Mouse (Mus musculus): Measurements from ENCODE around the gene AU040320. TPM values are rescaled to one million over a fixed set of nuclear protein-coding genes. Genes with fewer than 3 reads are reported as not detected.

AU040320 gene
- total RNA-seq, 4 experiments from 2014 or later = 49.5 to 65.4 (median 54.9) TPM

DNA sequence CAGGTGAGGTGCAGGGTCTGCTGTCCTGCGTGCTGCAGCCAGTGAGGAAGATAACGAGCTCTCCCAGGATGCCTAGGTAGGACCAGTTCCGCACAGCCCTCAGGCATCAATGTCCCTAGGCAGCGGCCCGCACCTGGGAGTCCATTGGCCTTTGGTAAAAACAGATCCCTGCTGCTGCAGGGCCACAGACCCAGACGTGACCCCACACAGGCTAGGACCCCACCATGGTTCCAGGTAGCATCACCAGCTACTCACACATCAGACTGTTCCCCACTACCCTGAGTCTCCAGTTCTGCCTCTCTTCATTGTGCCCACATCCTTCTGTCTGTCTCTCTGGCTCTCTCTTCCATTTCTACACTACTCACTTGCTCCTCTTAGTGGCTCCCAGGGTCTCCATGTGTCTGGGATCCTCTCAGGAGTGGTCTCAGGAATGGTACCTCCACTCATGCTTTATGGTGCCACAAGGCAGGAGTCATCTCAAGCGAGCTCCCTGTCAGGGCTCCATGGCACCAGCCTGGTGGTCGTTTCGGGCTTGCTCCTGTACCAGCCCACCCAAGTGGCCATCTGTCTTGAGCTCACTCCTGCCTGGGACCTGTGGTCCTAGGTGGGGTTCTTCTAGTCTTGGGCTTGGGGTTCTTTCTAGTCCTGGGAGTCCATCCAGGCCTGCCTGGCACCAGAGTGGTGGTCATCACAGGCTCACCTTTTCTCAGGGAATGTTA, 107.1 kb downstream of the AU040320 start:
- DNase-seq = no peak

- no peak for DNase-seq
Measured at GRCm38 (mm10) chr4:126861514-126862266, 108.3 kb downstream of the AU040320 start.

GRCm38 (mm10) chr4:126868699-126869098, 115.4 kb downstream of the AU040320 start:
- DNase-seq = no peak

GRCm38 (mm10) chr4:126872717-126873116, 119.4 kb downstream of the AU040320 start:
- no peak for DNase-seq

DNA sequence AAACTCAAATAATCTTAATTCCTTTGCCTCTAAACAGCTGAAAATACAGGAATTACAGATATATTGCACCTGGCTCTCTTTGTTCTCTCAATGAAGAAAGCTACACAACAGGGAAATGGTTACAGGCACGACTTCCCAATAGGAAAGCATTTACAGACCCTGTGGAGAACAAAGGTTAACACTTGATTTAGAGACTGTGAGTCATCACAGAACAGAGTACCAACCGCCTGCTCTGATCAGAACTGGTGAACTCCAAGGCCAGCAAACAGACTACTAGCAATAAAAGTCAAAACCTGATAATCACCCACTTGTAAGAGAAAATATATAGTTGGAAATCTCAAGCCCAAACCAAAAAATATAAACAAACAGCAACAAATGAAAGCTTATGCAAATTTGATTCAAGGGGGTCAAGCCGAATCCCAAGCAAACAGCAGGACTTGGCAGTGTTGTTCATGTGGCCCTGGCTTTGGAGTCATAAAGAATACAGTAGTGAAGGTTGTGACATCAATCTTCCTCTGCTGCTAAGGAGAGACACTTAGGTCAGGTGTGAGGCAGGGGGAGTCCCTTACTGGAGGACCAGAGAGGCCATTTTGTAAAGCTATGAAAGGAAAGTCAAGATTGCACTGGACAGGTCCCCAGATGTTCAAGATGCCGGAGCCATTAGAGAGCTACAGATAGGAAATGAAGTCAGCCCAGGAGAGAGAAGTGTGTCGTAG, 126.4 kb downstream of the AU040320 start:
- DNase-seq = no peak

- no peak for DNase-seq
Measured at GRCm38 (mm10) chr4:126883602-126884001, 130.3 kb downstream of the AU040320 start.

GRCm38 (mm10) chr4:126885953-126886352, 132.6 kb downstream of the AU040320 start:
- no peak for DNase-seq

DNA sequence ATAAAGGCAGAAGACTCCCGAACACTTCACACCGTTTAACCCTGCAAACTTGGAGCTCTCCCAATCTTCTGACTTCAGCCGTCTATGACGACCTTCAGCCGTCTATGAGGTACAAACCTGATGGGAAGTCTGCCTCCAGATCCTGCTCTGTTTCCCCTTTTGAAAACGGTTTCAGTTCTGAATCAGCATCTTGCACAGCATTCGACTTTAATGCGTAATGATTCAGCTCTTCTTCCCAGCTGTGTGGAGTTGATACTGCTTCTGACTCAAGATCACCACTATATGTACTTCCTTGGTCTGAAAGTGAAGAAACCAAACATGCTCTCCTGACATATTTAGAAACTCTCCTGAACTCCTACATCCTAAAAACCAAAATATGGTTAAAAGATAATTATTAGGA, 136.5 kb downstream of the AU040320 start:
- no peak for DNase-seq

Other genes starting within 250 kb of the AU040320 start
- gene Ago4, start 220.1 kb upstream of the AU040320 start, total RNA-seq (2022) = 1 to 10 TPM; 4.9 to 9.2 (median 7.6) TPM
- gene Clspn, start 196.6 kb upstream of the AU040320 start, total RNA-seq (2022) = 1 to 10 TPM in 3 of 4 experiments, under 1 TPM in 1; 0.44 to 1.8 (median 1.0) TPM
- 10 to 100 TPM; 17.6 to 23.7 (median 20.0) TPM for gene 5730409E04Rik, start 143.7 kb upstream of the AU040320 start, total RNA-seq (2022)
- gene Psmb2, start 75.9 kb upstream of the AU040320 start, total RNA-seq (2022) = 100 to 1,000 TPM; 122 to 151 (median 135) TPM
- not detected for gene Tfap2e, start 17.3 kb upstream of the AU040320 start, total RNA-seq (2022)
- gene Ncdn, start 106 bp upstream of the AU040320 start, total RNA-seq (2022) = 10 to 100 TPM; 34.5 to 45.6 (median 42.7) TPM
- gene Zmym4, start 214.6 kb downstream of the AU040320 start, total RNA-seq (2022) = 10 to 100 TPM; 43.7 to 80.5 (median 57.3) TPM